9 mouse cellular contexts compared by ENCODE assay signal in the genomic region with DNA sequence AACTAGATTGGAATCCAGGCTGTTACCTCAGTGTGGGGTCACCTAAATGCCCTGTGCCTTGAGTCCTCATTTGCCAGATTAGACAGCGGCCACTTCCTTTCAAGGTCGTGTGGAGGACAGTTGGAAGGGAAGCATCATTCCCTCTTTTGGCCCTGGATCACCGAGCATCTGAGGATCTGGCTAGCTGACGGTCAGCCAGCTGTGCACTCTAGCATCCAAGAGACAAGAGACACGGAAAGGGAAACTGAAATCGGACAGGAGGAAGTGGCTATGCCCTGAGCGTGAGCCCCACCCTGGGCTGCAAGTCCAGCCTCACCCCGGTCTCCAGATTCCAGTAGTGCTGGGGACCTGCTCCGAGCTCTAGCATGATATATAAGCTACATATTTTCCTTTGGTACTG. TPM values are rescaled to one million over a fixed set of nuclear protein-coding genes. Genes with fewer than 3 reads are reported as not detected.
A peak's percentile ranks its signal among the peaks of the same experiment; 100 is the strongest.
DNase-seq lines count a peak whose midpoint lies in the region; ATAC-seq and TF ChIP-seq lines count a peak whose summit lies in the region.
"Had no signal": no experiment of that assay in that cellular context is flagged by ENCODE, and none has a peak within 500 bp of the region (broad histone marks: within the 10 kb centered on the region; RNA-seq: fewer than 3 reads in every experiment).

No protein-coding gene starts in this region.

- H3K4me2 ChIP-seq in heart, embryonic 13.5 days = no peak overlapping the region

- whole genome bisulfite sequencing in heart, embryonic 13.5 days = 54% methylated on average over 9 of the region's 9 CpGs
- 76% methylated on average over 9 of the region's 9 CpGs for WGBS in olfactory bulb, adult 2 months

- ATAC-seq in heart, embryonic 13.5 days (ENCODE audit: extremely low read depth, insufficient number of reproducible peaks, low FRiP score, low TSS enrichment) = no peak
- ATAC-seq in frontal cortex, adult (ENCODE audit: low TSS enrichment) = no peak
- no peak for ATAC-seq in megakaryocyte-erythroid progenitor cell, adult 5-6 weeks (replicated peaks; ENCODE audit: low FRiP score, low TSS enrichment, poor library complexity, severe bottlenecking)

- DNase-seq in 3T3-L1 (ENCODE audit: low read depth, low spot score) = peak; percentile 40
- peak; percentile 27 to 53 for DNase-seq in adrenal gland, postnatal 36 days
- peak; percentile 57 to 81 for DNase-seq in kidney, postnatal 36 days
- DNase-seq in thymus, postnatal 10 days (ENCODE audit: low spot score in 2 of 2) = no peak

- H3K9ac ChIP-seq in heart, embryonic 13.5 days = peak overlapping the region; percentile 68; the same call in 1 of the 2 replicates
- H3K9ac ChIP-seq: liver, embryonic 14.5 days had no signal

- no peak for TF ChIP-seq POLR2A in olfactory bulb, adult 2 months (IDR thresholded peaks at IDR 0.05; ENCODE audit: insufficient read depth, low read depth, low read length)

- H3K27me3 ChIP-seq in heart, embryonic 13.5 days (replicated peaks) = no peaks in the 10 kb centered on the region

- H3K27ac ChIP-seq in heart, embryonic 13.5 days (replicated peaks) = no peak overlapping the region
- H3K27ac ChIP-seq in olfactory bulb, adult 2 months (ENCODE audit: insufficient read depth, low read depth, low read length) = peak overlapping the region; percentile 45
- H3K27ac ChIP-seq: liver, embryonic 14.5 days had no signal

- H3K4me3 ChIP-seq in heart, embryonic 13.5 days = no peak overlapping the region
- H3K4me3 ChIP-seq in olfactory bulb, adult 2 months (ENCODE audit: insufficient read depth, low read depth, low read length) = no peak overlapping the region

- no peaks in the 10 kb centered on the region for H3K36me3 ChIP-seq in heart, embryonic 13.5 days

- peaks cover 51% of the 10 kb centered on the region for H3K4me1 ChIP-seq in heart, embryonic 13.5 days
- peaks cover 48% of the 10 kb centered on the region for H3K4me1 ChIP-seq in olfactory bulb, adult 2 months (ENCODE audit: control insufficient read depth, insufficient read depth, low read length)

- no peak for TF ChIP-seq CTCF in olfactory bulb, adult 2 months (IDR thresholded peaks at IDR 0.05; ENCODE audit: insufficient read depth, low read depth, low read length)

- no peaks in the 10 kb centered on the region for H3K9me3 ChIP-seq in heart, embryonic 13.5 days

RNA-seq across cellular contexts. Expression of a gene that starts 39.4 kb away (rescaled TPM):
- total RNA-seq in adrenal gland, postnatal 36 days (2021) = not detected
- polyA plus RNA-seq in heart, embryonic 13.5 days (2015; fragmentation: Nextera tagmentation; extraction: Ambion mirVana) = 0.15 and 0.33 TPM in 2 replicates
- polyA plus RNA-seq in olfactory bulb, adult 2 months (2012; ENCODE audit: insufficient read depth, insufficient read length, low replicate concordance, missing spikeins) = not detected in 2 replicates
- not detected in 2 replicates for total RNA-seq in megakaryocyte-erythroid progenitor cell, adult 5-6 weeks (2014; fragmentation: Nextera tagmentation)
- total RNA-seq in megakaryocyte-erythroid progenitor cell, adult 5-6 weeks (2017) = not detected in 2 replicates

RNA-seq across cellular contexts. Expression of a gene that starts 51.4 kb away (rescaled TPM):
- total RNA-seq in adrenal gland, postnatal 36 days (2021) = 1 to 10 TPM; 1.7 to 2.0 TPM
- 0.60 and 0.96 TPM in 2 replicates for polyA plus RNA-seq in heart, embryonic 13.5 days (2015; fragmentation: Nextera tagmentation; extraction: Ambion mirVana)
- polyA plus RNA-seq in olfactory bulb, adult 2 months (2012; ENCODE audit: insufficient read depth, insufficient read length, low replicate concordance, missing spikeins) = not detected in 2 replicates
- total RNA-seq in megakaryocyte-erythroid progenitor cell, adult 5-6 weeks (2014; fragmentation: Nextera tagmentation) = not detected in 2 replicates
- total RNA-seq in megakaryocyte-erythroid progenitor cell, adult 5-6 weeks (2017) = 0.99 TPM in 1 of 2 replicates, not detected in the other
- polyA plus RNA-seq: liver, embryonic 14.5 days had no signal

RNA-seq across cellular contexts. Expression of a gene that starts 52.7 kb away (rescaled TPM):
- 10 to 100 TPM; 54.4 to 64.7 TPM for total RNA-seq in adrenal gland, postnatal 36 days (2021)
- 64.8 and 69.1 TPM in 2 replicates for polyA plus RNA-seq in heart, embryonic 13.5 days (2015; fragmentation: Nextera tagmentation; extraction: Ambion mirVana)
- 46.1 TPM in 1 of 2 replicates, not detected in the other for polyA plus RNA-seq in olfactory bulb, adult 2 months (2012; ENCODE audit: insufficient read depth, insufficient read length, low replicate concordance, missing spikeins)
- total RNA-seq in megakaryocyte-erythroid progenitor cell, adult 5-6 weeks (2014; fragmentation: Nextera tagmentation) = 0.37 and 1.8 TPM in 2 replicates
- 0.28 and 1.4 TPM in 2 replicates for total RNA-seq in megakaryocyte-erythroid progenitor cell, adult 5-6 weeks (2017)

Comparison
In these comparisons a context has a peak if more than half of its experiments do, and no peak if none do; other contexts are left out.
1. DNase-seq: peak in 3T3-L1 (single experiment), adrenal gland, postnatal 36 days (2 of 2) and kidney, postnatal 36 days (2 of 2); none in thymus, postnatal 10 days (0 of 2).
2. RNA of a gene that starts 52.7 kb away (total RNA-seq): 54.4 to 64.7 TPM in adrenal gland, postnatal 36 days; 0.28 to 1.8 TPM in megakaryocyte-erythroid progenitor cell, adult 5-6 weeks; every median in the first group is over 10 times any median in the second.